Mouse (Mus musculus) heart, embryonic 14.5 days (tissue): ENCODE data around the gene Galnt16. TPM values are rescaled to one million over a fixed set of nuclear protein-coding genes. Genes with fewer than 3 reads are reported as not detected.

ENCODE experiments used
- ATAC-seq: fragments of 200-750 bp; cut with Nextera tagmentation; 2 replicates; pipeline ENCODE4 v1.8.0; 2017; ENCODE audit warnings: low read depth, moderate TSS enrichment; ENCODE audit not compliant: insufficient number of reproducible peaks, insufficient read depth, low FRiP score
- H3K27ac ChIP-seq, 2 experiments: fragments of 200-500 bp in 1 of 2; fragments of 300-500 bp in 1 of 2; sonication (generic) in 1 of 2; replicated peaks in 1 of 2; 2 replicates each; pipeline ENCODE4 v1.5.1; 2012 to 2014; ENCODE audit warnings: low read depth in 2 of 2, low read length in 2 of 2, control low read depth in 1 of 2, mild to moderate bottlenecking in 1 of 2, mixed read lengths in 1 of 2; ENCODE audit not compliant: control insufficient read depth in 1 of 2, insufficient read depth in 1 of 2
- H3K27me3 ChIP-seq: fragments of 300-500 bp; sonication (generic); 2 replicates; pipeline ENCODE4 v1.6.1; 2014; ENCODE audit warnings: mild to moderate bottlenecking, low read length, control low read depth; ENCODE audit not compliant: control insufficient read depth, insufficient read depth
- H3K36me3 ChIP-seq: fragments of 300-500 bp; sonication (generic); 2 replicates; pipeline ENCODE4 v1.6.1; 2014; ENCODE audit warnings: mild to moderate bottlenecking, control low read depth, low read length, mixed read lengths; ENCODE audit not compliant: control insufficient read depth, insufficient read depth
- H3K4me1 ChIP-seq, 2 experiments: fragments of 200-500 bp in 1 of 2; fragments of 300-500 bp in 1 of 2; sonication (generic) in 1 of 2; 2 replicates each; pipeline ENCODE4 v1.6.1; 2012 to 2014; ENCODE audit warnings: low read length in 2 of 2, control low read depth in 1 of 2, mixed read lengths in 1 of 2; ENCODE audit not compliant: control insufficient read depth in 2 of 2, insufficient read depth in 2 of 2
- H3K4me2 ChIP-seq: fragments of 300-500 bp; sonication (generic); 2 replicates; pipeline ENCODE4 v1.6.1; 2014; ENCODE audit warnings: mild to moderate bottlenecking, low read length
- H3K4me3 ChIP-seq, 2 experiments: fragments of 200-500 bp in 1 of 2; fragments of 300-500 bp in 1 of 2; sonication (generic) in 1 of 2; 2 replicates each; pipeline ENCODE4 v1.5.1; 2012 to 2014; ENCODE audit warnings: low read length in 2 of 2, mild to moderate bottlenecking in 2 of 2, control low read depth in 1 of 2, low read depth in 1 of 2, moderate library complexity in 1 of 2; ENCODE audit not compliant: control insufficient read depth in 1 of 2, insufficient read depth in 1 of 2
- H3K9ac ChIP-seq: fragments of 300-500 bp; sonication (generic); 2 replicates; pipeline ENCODE4 v1.6.1; 2014; ENCODE audit warnings: mild to moderate bottlenecking, low read length
- H3K9me3 ChIP-seq: fragments of 300-500 bp; sonication (generic); 2 replicates; pipeline ENCODE4 v1.6.1; 2016; ENCODE audit warnings: low read length, control low read depth; ENCODE audit not compliant: control insufficient read depth
- WGBS: fragments of 180-500 bp; shearing (Covaris S2); extraction: QIAGEN DNeasy Blood & Tissue Kit; methylation state at CpG from one replicate; pipeline ENCODE4 v1.1.7; 2014; 5-methylcytosine and 5-hydroxymethylcytosine counted together
- polyA plus RNA-seq: library from polyadenylated mRNA; unstranded; fragments of >200 nt; fragmentation: Nextera tagmentation; extraction: Ambion mirVana; gene quantifications from 2 replicates; pipeline ENCODE4 v1.2.1, GENCODE M21; 2014

The Galnt16 gene
- polyA plus RNA-seq, result 2.1 and 2.4 TPM in 2 replicates

DNA sequence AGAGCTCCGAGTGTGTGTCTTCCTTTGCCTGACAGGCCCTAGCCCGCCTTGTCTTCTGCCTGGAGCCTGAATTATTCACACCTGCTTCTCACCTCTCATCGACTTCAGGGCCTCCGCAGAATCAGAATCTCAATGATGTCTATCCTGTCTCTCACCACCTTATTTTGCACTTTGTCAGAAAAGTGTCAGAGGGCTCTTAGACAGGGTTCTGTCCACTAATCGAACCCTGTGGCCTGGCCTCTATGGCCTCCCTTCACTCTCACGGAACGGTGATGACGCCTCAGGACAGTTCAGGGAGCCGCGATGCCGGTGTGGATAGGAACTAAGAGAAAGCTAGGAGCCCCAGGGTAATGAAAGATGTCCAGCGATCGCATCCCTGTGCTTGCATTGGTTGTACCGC lies at the start of gene Galnt16:
TSS of gene Galnt16 (plus strand) at position 301 of the 400 bp plus-strand sequence.
- H3K27ac ChIP-seq, result no peak within 1 kb of the TSS
- no peak for ATAC-seq
- H3K4me1 ChIP-seq, result peaks cover 6% of the 10 kb centered on the region in 2 experiments
- H3K27me3 ChIP-seq, result peaks cover 83% of the 10 kb centered on the region
- H3K9me3 ChIP-seq, result no peaks in the 10 kb centered on the region
- 6% methylated on average over 14 of the region's 14 CpGs for WGBS
- H3K9ac ChIP-seq, result peak within 1 kb of the TSS; percentile 72
- peak within 1 kb of the TSS; percentile 58 to 66 for H3K4me3 ChIP-seq
- peak within 1 kb of the TSS; percentile 100 for H3K4me2 ChIP-seq
- H3K36me3 ChIP-seq, result no peaks in the 10 kb centered on the region

DNA sequence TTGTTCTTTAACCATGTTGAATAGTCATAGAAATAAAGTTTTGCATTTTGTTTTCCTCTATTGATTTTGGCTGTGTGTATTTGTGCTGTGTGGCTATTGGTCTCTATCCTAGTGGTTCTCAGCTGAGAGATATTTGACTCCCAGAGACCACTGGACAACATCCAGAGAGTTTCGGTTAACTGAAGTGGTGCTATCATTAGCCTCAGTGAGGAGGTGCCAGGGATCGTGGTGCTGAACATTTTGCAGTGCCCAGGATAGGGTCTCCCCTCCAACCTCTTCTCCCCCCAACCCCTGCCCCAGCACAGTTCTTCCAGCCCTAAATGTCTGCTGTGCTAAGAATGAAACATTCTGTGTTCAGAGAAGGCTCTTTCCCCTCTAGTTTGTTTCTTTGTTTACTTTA lies 47.9 kb upstream of the Galnt16 start:
- Histone ChIP-seq H3K4me3 (no peak overlapping the region), H3K4me1 (0 out of 4 replicates have a peak, but pooled peaks cover 0 to 3% of the 10 kb centered on the region in 2 experiments), H3K4me2 (no peak overlapping the region), H3K9me3 (no peaks in the 10 kb centered on the region), H3K36me3 (no peaks in the 10 kb centered on the region), H3K27ac (no peak overlapping the region), H3K27me3 (no peaks in the 10 kb centered on the region), H3K9ac (no peak overlapping the region)
- WGBS, result 21% methylated on average over 2 of the region's 2 CpGs
- ATAC-seq, result no peak

DNA sequence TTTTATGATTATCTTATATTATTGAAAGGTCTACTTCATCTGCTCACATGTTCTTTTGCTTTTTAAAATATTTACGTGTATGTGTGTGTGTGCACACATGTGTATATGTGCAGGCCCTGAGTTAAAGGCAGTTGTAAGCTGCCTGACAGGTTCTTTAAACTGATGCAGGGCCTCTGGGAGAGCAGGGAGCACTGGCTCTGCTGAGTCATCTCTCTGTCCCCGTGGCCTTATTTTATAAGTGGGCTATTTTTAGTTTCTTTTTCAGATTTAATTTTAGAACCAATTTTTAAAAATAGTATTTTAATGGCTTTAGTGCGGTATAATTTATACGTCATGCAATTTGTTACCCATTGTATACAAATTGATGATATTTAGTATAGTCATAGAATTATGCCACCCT lies 46.2 kb upstream of the Galnt16 start:
- H3K4me2 ChIP-seq, result no peak overlapping the region
- no peaks in the 10 kb centered on the region for H3K9me3 ChIP-seq
- ATAC-seq, result no peak
- peaks cover 8% of the 10 kb centered on the region; the same call in 1 of the 2 replicates for H3K36me3 ChIP-seq
- H3K4me1 ChIP-seq, result 0 out of 4 replicates have a peak, but pooled peaks cover 0 to 3% of the 10 kb centered on the region in 2 experiments
- H3K27ac ChIP-seq, result no peak overlapping the region
- H3K4me3 ChIP-seq, result no peak overlapping the region
- H3K9ac ChIP-seq, result no peak overlapping the region
- H3K27me3 ChIP-seq, result no peaks in the 10 kb centered on the region
- WGBS, result 32% methylated on average over 4 of the region's 4 CpGs

DNA sequence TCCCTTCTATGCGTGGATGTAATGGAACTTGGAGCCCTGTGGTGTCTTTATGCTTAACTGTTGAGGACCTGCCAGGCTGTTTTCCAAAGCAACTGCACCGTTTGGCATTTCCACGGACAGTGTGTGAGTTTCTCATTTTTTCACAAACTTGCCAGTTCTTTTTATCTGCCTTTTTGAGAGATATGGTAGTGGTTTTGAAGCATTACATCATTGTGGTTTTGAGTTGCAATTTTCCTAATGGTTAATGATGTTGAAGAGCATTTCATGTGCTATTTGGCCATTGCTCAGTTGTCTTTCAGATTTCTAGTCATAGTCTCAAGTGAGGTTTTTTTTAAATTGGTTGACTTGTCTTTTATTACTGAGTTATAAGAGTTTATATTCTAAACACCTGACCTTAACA lies 44.3 kb upstream of the Galnt16 start:
- Histone ChIP-seq H3K4me1 (0 out of 4 replicates have a peak, but pooled peaks cover 0 to 3% of the 10 kb centered on the region in 2 experiments), H3K9me3 (no peaks in the 10 kb centered on the region), H3K27ac (no peak overlapping the region), H3K4me3 (no peak overlapping the region), H3K4me2 (no peak overlapping the region), H3K9ac (no peak overlapping the region), H3K36me3 (peaks cover 15% of the 10 kb centered on the region; the same call in 1 of the 2 replicates), H3K27me3 (no peaks in the 10 kb centered on the region)
- WGBS, result 68% methylated on average over 3 of the region's 3 CpGs
- ATAC-seq, result no peak

DNA sequence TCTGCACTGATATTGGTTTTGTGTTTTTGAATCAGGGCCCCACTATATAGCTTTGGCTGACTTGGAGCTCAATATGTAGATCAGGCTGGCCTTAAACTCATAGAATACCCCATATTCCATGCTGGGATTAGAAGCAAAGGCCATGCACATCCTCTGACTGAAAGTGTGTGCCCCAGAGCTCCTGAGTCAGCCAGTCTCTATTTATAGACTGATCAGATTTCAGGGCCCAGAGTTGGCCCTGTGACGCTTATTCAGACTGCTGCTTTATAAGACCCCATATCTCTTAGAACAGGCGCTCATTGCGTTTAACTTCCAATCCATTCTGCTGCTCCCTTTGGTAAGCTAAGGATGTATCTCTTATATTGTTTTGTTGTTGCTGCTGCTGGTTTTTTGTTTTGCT lies 38.1 kb upstream of the Galnt16 start:
- ATAC-seq, result no peak
- peaks cover 23% of the 10 kb centered on the region; the same call in 1 of the 2 replicates for H3K36me3 ChIP-seq
- 25% methylated on average over 3 of the region's 3 CpGs for WGBS
- peak overlapping the region in 1 of 2 experiments; percentile 5; a peak in 3 of 4 replicates for H3K27ac ChIP-seq
- peaks cover 2 to 3% of the 10 kb centered on the region in 2 experiments; a peak in 2 of 4 replicates for H3K4me1 ChIP-seq
- H3K9me3 ChIP-seq, result no peaks in the 10 kb centered on the region
- no peak overlapping the region for H3K9ac ChIP-seq
- H3K4me2 ChIP-seq, result no peak overlapping the region
- no peaks in the 10 kb centered on the region for H3K27me3 ChIP-seq
- H3K4me3 ChIP-seq, result no peak overlapping the region

DNA sequence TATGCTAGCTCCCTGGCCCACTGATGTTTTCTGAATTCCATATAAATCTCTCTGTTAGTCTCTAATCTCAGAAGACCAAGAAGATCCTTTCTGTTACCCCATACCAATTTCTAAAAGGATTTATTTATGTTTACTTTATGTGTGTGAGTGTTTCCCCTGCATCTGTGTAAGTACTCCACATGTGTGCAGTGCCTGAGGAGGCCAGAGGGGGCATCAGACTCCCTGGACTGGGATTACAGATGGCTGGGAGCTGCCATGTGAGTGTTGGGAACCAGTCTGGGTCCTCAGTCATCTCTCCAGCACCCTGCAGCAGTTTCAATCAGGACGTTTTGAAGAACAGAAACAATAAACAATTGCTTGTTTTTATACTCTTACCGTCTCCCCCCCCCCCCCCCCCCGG lies 34.7 kb upstream of the Galnt16 start:
- WGBS, result 80% methylated on average over 3 of the region's 3 CpGs
- H3K4me2 ChIP-seq, result no peak overlapping the region
- no peak overlapping the region for H3K4me3 ChIP-seq
- peaks cover 23% of the 10 kb centered on the region; the same call in 1 of the 2 replicates for H3K36me3 ChIP-seq
- no peak for ATAC-seq
- no peaks in the 10 kb centered on the region for H3K9me3 ChIP-seq
- H3K27ac ChIP-seq, result no peak overlapping the region
- no peak overlapping the region for H3K9ac ChIP-seq
- peaks cover 2 to 3% of the 10 kb centered on the region in 2 experiments; a peak in 2 of 4 replicates for H3K4me1 ChIP-seq
- H3K27me3 ChIP-seq, result no peaks in the 10 kb centered on the region

DNA sequence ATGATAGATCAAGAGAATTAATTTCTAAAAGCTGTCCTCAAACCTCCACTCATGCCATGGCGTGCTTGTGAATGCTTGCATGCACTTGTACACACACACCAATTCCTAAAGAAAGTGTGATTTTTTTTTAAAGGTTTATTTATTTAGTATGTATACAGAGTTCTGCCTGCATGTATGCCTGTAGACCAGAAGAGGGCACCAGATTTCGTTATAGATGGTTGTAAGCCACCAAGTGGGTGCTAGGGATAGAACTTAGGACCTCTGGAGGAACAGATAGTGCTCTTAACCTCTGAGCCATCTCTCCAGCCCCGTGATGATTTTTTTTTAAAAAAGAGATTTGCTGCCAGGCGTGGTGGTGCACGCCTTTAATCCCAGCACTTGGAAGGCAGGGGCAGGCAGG lies 24.8 kb upstream of the Galnt16 start:
- Histone ChIP-seq H3K27me3 (no peaks in the 10 kb centered on the region), H3K9ac (no peak overlapping the region), H3K9me3 (no peaks in the 10 kb centered on the region), H3K4me2 (no peak overlapping the region), H3K36me3 (peaks cover 49% of the 10 kb centered on the region), H3K4me3 (no peak overlapping the region), H3K27ac (no peak overlapping the region), H3K4me1 (no peaks in the 10 kb centered on the region)
- WGBS, result 93% methylated on average over 5 of the region's 5 CpGs
- ATAC-seq, result no peak

DNA sequence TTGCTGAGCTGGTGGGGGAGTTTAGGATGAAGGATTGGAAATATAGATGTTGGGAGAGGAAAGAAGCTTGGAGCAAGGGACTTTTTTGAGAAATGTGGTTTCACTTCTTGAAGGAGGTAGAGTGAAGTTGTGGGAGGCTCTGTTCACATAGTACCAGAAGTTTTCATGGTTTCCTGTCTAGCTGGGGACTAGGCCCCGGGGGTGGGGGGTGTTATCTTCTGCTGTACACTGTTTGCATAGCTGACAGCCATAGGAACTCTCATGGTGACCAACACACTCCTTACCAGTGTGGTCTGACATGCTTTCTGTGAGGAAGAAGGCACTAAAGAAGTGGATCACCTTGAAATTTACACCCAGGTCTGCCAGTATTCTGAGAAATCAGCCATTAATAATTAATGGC lies 22.4 kb upstream of the Galnt16 start:
- no peak for ATAC-seq

More for the DNA sequence above, 22.4 kb upstream of the Galnt16 start:
- no peaks in the 10 kb centered on the region for H3K27me3 ChIP-seq
- H3K4me2 ChIP-seq, result no peak overlapping the region
- no peak overlapping the region for H3K9ac ChIP-seq
- H3K4me1 ChIP-seq, result no peaks in the 10 kb centered on the region
- peaks cover 29% of the 10 kb centered on the region for H3K36me3 ChIP-seq
- no peaks in the 10 kb centered on the region for H3K9me3 ChIP-seq
- H3K4me3 ChIP-seq, result no peak overlapping the region
- no peak overlapping the region for H3K27ac ChIP-seq
- WGBS, result 56% methylated on average over 1 of the region's 1 CpGs
